Mouse (Mus musculus): ENCODE data around the gene Dab1.

Gene Dab1

DNA sequence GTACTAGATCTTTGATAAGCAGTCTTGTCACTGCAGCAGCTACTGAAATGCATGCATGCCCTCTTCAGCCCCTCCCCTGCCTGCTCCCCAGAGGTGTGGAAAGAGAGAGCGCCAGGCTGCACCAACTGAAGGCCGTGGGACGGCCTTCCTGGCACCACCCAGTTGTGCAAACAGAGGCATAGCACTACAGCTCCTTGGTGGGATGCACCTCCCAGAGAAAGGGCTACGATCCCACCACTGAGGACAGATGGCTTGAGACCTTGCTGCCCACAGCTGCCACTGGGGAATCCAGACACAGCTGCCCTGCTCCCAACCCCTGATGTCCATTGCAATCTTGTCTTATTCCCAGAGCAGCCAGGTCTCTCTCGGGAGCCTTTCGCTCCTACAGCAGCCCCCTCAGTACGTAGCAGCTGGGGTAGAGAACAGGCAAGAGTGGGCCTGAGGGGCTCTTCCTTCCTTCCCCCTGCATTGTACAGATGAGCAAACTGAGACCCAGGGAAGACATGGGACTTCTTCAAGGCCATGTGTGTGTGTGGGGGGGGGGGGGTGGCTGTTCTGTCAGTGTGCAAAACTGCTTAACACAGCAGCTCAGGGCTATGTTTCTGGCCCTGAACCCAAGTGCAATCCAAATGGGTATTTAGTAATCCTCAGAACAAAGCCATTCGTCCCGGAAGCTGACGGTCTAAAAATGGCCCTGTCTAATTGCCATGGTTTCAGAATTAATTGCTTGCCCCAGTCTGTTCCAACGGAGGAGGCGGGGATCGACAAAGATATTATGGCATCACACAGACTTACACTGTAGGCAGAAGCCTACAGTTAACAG lies 1100.0 kb downstream of the Dab1 start:
- no peak for DNase-seq (ENCODE audit: low read depth, low spot score)

DNA sequence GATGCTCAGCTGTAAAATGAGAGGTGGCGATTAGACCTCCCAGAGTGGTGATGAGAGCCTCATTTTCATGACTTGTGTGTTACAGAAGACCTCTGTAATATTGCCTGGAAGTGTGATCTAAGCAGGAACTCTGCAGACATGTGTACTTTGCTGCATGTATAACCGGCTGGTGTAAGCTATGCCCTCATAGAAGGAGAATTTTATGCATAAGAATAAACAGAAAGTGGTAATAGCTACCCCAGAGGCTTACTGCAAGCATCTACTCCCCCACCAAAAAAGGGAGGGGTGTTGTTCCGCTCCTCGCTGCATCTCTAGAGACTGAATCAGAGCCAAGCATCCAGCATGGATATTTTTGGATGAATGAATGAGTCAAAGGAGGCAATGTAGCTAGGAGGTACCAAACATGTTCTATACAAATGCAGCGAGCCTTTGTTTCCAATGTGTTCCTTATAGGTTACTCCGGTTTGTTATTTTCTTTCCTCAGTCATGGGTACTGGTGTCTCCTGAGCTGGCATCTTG lies 1104.4 kb downstream of the Dab1 start:
- DNase-seq (ENCODE audit: low read depth, low spot score): no peak

DNA sequence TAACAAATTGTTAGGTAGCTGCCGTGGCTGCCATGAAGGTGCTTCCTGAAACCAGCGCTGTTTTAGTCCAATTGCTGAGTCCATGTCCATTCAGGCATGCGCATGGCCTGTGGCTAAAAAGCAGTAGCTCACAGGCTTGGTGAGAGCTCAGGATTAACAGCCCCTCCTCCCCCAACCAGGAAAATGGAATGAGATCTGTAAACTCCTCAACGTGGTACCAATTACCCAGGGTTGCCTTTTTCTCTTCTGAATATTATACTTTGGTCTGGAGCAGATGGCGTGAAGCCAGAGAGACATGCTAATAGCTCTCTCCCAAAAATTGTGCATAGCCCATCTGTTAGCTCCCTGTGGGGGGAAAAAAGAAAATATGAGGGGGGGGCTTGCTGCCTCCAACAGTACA lies 1105.1 kb downstream of the Dab1 start:
- DNase-seq (ENCODE audit: low read depth, low spot score): no peak

DNA sequence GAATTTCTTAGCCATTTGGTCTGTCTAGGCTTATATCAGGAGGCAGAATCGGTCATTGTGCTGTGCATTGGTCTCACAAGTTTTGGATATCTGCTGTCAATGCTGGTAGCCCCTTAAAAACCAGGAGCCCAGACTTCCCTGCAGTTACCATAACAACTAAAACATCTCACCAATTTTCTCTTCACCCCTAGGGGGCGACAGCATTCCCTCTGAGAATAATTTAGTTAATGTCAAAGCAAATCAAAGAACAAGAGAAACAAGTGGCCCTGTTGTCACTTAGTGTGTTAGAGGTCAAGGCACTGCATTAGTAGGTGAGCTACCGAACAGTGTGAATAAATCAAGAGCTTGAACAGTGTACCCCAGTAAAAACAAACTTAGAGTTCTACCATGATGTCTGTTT lies 1106.5 kb downstream of the Dab1 start:
- DNase-seq (ENCODE audit: low read depth, low spot score): peak; percentile 31

DNA sequence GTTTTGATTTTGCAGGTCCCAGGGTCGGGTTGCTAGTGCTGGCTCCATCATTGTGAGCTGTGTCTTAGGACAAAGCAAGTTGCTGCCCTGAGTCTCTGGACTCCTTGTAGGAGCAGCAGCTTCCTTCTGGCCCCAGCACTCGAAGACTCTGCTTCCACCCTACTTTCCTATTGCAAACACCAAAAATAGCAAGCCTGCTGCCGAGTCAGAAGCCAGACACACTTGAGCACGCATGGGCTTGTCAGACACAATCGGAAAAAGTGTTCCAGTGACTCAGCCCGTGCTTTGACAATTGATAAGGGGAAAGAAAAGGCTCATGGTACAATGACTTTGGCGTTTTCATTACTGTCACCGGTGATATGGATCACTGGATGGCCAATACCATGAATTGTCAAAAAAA lies 1110.0 kb downstream of the Dab1 start:
- DNase-seq (ENCODE audit: low read depth, low spot score): no peak

DNA sequence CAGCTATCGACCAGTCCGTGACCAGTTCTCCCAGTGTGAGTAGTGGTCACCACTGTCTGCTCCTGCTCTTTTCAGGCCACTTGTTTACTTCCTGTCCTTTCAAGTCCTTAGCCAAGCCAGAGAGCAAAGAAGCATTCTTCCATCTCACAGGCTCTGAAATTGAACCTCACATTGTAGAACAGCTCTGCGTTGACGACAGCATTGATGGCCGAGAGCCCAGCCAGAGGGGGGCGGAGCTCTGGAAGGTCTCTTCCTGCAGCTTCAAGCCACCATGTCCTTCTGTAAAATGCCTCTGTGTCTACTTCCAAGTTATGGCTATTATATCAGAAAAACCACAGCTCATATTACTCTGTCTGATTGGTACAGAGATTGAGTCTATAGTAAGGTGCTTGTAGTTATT lies 1127.3 kb downstream of the Dab1 start:
- no peak for DNase-seq (ENCODE audit: low read depth, low spot score)

DNA sequence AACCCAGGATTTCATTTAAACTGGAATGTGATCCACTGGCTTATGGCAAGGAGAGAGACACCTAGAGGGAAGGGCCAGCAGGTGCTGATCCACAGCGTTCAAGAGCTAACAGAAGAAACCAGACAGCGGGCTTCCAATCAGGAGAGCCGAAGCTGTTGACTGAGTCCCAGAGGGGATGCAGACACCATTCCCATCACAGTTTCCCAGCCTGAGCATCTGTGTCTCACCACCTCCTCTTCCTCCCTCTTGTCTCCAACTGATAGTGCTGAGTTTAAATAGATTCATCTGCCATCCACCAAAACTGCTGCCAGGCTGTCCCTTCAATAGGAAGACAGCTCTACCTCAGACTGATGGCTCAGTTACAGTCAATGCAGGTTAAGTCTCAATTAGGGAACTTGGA lies 1134.9 kb downstream of the Dab1 start:
- DNase-seq (ENCODE audit: low read depth, low spot score): no peak

DNA sequence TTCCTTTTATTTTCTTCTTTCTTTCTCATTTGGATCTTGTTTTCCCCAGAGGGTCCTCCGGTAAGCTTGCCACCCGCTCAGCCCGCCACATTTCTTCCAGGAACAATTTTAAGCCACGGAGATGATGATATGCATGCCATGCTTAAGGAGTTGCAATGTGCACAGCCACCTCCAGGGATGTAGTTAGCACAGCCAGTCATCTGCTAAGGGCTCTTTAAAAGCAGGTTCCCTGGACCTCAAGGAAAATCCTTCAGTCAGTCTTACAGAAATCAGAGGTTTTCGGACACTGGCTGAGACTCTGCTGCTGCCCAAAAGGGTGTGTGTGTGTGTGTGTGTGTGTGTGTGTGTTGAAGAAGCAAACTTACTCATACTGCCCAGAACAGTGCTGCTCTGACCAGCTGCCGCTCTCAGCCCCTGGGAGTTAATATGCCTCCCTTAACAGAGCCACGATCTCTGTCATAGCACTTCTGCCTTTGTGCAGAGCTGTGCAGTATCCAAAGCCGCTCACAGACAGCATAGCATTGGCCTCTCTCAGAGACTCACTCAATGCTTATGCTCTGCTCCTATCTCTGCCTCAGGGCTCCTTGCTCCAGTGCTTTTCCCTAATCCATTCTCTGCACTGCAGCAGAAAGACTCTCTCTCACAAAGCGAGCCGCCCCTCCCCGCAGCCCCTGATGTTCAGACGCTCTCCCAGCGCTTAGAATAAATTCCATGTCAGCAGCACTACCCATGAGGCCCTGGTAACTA lies 1141.9 kb downstream of the Dab1 start:
- DNase-seq (ENCODE audit: low read depth, low spot score): no peak

DNA sequence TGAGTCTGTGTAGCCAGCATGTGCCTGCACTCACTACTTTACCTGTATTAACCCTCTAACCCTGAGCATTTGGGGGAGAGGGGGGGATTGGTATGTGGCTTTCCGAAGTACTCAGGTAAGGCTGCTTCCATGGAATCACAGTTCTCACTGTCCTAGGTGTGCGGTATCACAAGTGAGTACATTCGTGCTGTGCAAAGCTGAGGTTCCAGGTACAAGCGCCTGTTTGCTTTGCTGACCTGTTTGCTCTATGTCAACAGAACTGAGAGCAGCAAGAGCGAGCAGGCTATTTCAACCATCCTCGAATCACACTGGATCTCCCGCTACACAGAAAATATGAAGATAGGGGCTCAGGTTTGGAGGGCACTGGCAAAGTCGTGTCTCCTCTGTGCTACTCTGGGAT lies 1146.9 kb downstream of the Dab1 start, which contains the start of gene C8b:
Gene C8b, plus strand, starts transcription at position 253 of the 400 bp plus-strand sequence.
- no peak for DNase-seq (ENCODE audit: low read depth, low spot score)

DNA sequence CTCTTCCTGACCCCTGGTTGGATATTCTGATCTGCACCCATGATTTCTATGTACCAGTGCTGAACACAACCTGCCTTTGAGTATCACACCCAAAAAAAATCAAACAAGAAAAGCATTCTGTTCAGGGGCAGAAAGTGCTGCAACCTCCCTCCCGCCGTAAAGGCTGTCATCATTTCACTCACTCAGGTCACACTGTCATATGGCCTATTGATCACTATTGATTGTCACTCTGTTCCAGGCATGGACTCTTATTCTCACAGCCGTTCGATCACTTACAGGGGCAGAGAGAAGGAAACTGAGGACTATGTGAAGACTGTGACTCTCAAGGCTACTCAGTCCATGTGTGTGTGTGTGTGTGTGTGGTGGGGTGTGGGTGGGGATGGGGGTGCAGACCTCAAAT lies 1149.0 kb downstream of the Dab1 start:
- DNase-seq (ENCODE audit: low read depth, low spot score): no peak

DNA sequence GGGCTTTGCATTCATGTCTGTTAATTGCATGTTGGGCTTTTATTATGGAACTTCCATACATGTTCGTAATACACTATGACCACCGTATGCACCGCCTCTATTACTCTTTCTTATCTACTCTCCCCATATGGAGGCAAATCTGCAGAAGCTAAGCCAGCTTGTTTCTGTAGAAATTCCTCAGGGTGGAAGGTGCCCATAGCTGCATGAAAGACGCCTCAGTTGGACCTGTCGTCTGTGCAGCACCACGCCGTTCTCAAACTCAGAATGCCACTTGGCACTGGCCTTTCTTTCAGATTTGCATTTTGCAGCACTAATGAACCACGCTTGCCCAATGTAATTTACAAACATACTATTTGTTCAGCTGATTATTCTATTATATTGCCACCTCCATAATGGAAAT lies 1150.4 kb downstream of the Dab1 start:
- DNase-seq (ENCODE audit: low read depth, low spot score): no peak

DNA sequence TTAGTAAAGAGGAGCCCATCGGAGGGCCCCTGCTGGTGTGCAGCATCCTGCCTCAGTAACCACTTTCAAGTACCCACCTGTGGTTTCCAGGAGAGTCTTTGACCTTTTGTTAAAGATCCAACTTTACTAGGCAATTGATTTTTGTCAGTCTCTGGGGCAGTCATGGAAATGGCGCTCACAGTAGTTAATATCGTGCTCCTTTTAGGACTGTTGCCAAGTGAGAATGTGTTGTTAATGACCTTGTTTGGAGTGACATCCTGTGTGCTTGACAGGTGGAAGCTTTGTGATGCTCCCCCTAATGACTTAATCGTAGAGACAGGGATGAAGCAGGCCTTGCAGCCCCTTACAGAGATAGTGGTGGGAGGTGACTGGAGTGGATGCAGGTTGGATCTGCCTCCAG lies 1151.2 kb downstream of the Dab1 start:
- DNase-seq (ENCODE audit: low read depth, low spot score): no peak

DNA sequence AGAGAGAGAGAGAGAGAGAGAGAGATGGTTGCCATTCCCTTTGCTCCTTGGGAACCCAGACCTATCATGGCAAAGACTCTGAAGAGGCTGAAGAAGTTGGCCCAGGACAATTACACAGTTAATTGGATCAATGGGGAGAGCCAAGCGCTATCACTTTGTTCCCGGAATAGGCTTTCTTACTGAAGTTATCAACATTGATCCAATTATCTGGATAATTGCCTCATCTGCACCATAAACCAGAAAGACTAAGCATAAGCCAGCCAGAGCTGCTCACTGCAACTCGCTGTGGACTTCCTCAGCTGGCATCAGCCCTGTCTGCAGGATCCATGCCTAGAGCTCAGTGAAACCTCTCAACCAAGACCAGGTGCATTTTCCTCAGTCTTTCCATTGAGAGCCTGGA lies 1156.4 kb downstream of the Dab1 start:
- DNase-seq (ENCODE audit: low read depth, low spot score): no peak

DNA sequence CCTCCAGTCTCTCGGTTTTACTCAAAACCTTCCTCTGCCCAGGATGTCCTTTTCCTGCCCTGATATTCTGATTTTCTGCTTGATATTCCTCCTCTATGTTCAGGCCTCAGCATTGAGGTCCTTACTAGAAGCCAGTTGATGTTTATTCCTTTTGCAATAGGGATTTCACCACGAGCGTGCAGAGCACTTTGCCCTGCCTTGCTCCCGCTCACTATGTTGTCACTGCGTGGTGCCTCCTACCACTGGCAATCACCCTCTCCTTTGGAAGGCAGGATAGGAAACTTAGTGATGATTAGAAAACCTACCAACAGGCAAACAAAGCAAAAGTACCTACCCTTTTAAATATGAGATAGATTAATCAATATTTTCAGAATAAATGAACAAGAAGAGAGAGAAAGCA lies 1160.3 kb downstream of the Dab1 start:
- DNase-seq (ENCODE audit: low read depth, low spot score): no peak

DNA sequence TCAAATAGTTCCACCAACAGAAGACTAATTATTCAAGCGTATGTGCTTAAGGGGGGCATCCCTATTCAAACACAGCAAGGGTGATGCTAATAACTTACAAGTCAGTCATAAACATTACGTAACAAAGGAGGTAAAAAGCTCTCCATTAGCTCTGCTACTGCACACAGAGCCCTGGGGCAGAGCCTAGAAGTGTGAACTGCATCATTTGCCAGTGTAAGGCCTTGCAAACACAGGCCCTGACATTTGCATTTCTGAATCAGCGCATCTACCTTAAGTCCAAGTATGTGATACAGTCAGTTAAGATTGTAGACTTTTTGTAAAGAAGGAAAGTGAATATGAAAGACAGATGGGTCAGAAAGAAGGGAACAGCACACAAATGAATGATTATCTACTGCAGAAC lies 1162.3 kb downstream of the Dab1 start:
- no peak for DNase-seq (ENCODE audit: low read depth, low spot score)

DNA sequence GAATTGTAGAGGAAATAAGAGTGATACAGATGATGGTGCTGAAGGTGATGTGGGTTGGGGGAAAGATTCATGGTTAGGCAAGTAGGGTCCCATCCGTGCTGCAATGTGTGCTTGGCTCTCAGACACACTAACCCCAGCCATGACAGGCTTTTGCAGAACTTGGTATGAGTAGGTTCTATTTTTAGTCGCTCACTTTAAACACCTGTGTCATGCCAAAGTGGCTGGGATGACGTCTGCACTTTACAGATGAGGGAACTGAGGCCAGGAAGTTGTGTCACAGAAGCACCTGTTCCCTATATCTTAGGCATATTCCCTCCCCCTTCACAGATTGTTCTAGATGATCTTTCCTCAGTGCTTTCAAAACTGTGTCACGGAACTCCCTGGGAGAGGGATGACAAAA lies 1163.2 kb downstream of the Dab1 start:
- no peak for DNase-seq (ENCODE audit: low read depth, low spot score)

DNA sequence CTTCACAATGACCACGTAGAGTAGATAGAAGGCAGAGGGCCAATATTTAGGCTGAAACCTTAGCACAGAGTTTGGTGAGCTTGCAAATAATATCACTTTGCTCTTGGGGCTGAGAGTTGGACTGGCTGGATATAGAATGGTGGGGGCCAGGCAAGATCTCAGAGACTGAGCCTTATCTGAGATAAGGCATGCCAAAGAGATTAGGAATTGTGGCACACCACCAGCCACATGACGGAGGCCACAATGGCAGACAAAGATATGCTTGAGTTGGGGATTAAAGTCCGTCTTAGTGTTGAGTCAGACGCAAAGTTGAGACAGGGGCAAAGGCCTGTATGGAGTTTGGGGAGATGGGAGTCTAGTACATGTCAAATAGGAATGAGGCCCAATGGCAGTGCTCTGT lies 1173.0 kb downstream of the Dab1 start:
- DNase-seq (ENCODE audit: low read depth, low spot score): no peak
